Mouse (Mus musculus) layer of hippocampus, adult 6 months (tissue): ENCODE data around the gene Dnajc15. TPM values are rescaled to one million over a fixed set of nuclear protein-coding genes. Genes with fewer than 3 reads are reported as not detected.

Source experiments
- long read RNA-seq, 2 experiments: library from polyadenylated mRNA; unstranded; transcript quantifications; one replicate each; pipeline ENCODE4 v2.0.0; 2019 to 2020
- polyA plus RNA-seq: library from polyadenylated mRNA; unstranded; fragments of <200 nt; fragmentation: Nextera tagmentation; gene quantifications from 2 replicates; pipeline ENCODE4 v1.2.3, GENCODE M21; 2021

The Dnajc15 gene
- 118 and 131 TPM in 2 replicates for polyA plus RNA-seq
- long read RNA-seq, experiment 1, full-length matches to known transcripts: 81 of 91 reads
- long read RNA-seq, experiment 1, partial matches to known transcripts: 1 of 91 reads
- long read RNA-seq, experiment 1, other reads (novel, unspliced or antisense): 9 of 91 reads
- long read RNA-seq, experiment 2, full-length matches to known transcripts: 58 of 84 reads
- long read RNA-seq, experiment 2, partial matches to known transcripts: 0 of 84 reads
- long read RNA-seq, experiment 2, other reads (novel, unspliced or antisense): 26 of 84 reads

DNA sequence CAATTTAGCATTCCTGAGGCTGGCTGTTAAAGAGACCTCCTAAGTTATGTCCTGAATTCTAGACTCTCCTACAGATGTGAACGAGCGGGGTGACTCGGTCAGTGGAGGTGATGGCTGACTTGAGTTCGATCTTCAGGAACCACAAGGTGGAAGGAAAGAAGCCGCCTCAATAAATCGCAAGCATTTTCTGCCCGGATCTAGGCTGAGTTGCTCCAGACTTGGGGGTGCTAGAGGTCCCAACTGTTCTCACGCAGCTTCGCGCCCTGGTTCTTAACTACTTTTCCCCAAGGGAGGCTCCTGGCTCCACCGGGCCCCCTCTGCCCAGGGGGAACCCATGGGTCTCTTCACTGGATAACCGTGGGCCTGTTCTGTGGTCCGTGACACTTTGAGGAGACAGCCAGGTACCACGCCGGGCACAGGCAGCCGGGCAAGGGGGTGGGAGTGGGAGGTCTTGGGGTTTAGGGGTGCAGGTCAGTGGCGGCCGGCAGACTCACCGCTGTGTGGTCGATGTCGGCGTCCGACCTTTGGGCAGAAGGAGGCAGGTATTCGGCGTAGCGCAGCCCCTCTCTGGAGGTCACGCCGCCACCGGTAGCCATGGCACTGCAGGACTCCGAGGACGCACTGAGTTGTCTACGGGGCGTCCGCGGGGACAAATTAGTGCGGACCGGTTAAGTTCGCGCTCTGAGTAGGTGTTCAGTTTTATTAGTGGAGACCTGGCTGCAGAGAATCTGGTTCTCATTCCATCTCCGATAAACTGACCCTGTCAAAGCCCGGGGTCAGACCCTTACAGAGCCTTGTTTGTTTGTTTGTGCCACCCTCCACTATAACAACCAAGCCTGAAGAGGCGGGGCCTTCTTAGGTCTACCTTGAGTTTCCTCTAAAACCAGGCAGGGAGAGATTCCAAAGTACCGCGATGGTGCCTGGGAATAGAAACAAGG lies at the start of gene Dnajc15:
TSS of gene Dnajc15 (minus strand) at position 822 of the 938 bp plus-strand sequence.

DNA sequence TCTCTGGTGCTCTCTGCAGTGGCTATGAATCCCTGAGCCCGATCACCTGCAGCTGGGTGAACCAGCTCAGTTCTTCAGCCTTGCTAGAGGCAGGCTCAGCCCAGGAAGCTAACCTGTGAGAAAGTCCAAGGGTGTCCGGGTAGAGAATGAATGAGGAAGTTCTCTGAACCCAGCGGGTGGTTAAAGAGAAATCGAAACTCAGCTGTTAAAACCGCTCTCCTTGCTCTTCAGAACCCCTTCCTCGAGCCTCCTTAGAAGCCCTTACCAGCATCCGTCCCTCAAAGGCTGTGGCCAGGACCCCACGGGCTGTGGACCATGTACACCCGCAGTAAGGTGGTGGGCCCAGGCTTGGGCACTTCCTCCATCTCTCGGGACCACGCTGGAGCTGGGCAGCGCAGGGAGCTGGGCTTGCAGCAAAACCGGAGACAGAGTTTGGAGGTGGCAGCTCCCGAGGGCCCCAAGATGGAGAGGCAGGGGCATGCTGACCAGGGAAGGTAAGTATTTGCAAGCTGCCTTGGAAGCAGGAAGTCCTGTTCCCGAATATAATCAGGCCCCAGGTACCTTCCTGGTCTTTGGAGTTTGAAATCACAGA lies 29.3 kb upstream of the Dnajc15 start, which contains the start of gene Epsti1:
TSS of gene Epsti1 (plus strand) at position 69 of the 592 bp plus-strand sequence.

Other genes starting within 250 kb of the Dnajc15 start
- 0.63 and 0.93 TPM in 2 replicates for gene Epsti1, start 29.1 kb upstream of the Dnajc15 start, polyA plus RNA-seq
- gene Fam216b, start 213.9 kb upstream of the Dnajc15 start, polyA plus RNA-seq: 1.6 and 2.9 TPM in 2 replicates